Mouse (Mus musculus) heart, postnatal 25 days (tissue): ENCODE results near the gene Rps19bp1. TPM values are rescaled to one million over a fixed set of nuclear protein-coding genes. Genes with fewer than 3 reads are reported as not detected.

Source experiments
- DNase-seq: peaks from one replicate; pipeline ENCODE4 v3.0.0; 2022; ENCODE audit warnings: low spot score
- intact Hi-C: fragments of 180-260 bp; cut with DNase I; formaldehyde crosslinking; loops from one replicate; pipeline ENCODE4 v1.15.1; 2025
- total RNA-seq, 2 experiments: library from RNA; stranded (reverse); gene quantifications; 2 replicates each; pipeline ENCODE4 v1.2.3; 2021

Rps19bp1 gene
- total RNA-seq, 2 experiments from 2014 or later: 15.5 to 15.9 TPM

- intact Hi-C loops: no loop called here
- no peak for DNase-seq
Measured at GRCm38 (mm10) chr15:80258240-80259170, 5.6 kb downstream of the Rps19bp1 start.

DNA sequence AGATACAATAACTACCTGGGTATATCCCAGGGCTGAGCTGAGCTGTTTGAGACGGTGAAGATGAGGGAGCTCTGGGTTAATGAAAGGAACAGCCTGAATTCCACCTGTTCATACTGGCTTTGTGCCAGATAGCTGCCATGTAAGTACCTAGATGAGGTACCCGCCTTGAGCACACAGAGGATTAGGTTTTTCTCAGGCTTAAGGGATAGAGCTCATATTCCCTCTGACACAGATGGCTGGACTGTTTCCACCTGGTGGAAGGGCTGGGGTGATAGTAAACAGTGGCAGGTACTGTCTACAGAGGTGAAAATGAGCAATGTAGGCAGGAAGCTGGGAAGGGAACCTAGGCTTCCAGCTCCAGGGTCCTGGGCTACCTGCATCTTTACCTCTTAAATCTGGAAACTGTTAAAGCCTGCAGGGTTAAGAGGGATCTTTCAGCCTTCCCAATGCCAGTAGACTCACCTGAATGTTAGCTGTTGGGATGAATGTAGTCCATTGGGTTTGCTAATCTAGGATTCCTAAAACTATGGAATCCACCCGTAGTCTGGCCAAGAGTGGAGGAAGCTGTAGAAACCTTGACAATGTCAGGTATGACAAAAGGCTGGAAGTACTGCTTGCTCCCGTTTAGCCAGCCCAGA lies 6.4 kb downstream of the Rps19bp1 start:
- DNase-seq: no peak
- intact Hi-C loops: no loop called here

GRCm38 (mm10) chr15:80256656-80257601 lies 7.2 kb downstream of the Rps19bp1 start:
- intact Hi-C loops: no loop called here
- no peak for DNase-seq

GRCm38 (mm10) chr15:80256242-80256641 lies 7.9 kb downstream of the Rps19bp1 start:
- DNase-seq: no peak
- intact Hi-C loops: no loop called here

GRCm38 (mm10) chr15:80255646-80256121 lies 8.4 kb downstream of the Rps19bp1 start:
- intact Hi-C loops: no loop called here
- peak; percentile 74 for DNase-seq

DNA sequence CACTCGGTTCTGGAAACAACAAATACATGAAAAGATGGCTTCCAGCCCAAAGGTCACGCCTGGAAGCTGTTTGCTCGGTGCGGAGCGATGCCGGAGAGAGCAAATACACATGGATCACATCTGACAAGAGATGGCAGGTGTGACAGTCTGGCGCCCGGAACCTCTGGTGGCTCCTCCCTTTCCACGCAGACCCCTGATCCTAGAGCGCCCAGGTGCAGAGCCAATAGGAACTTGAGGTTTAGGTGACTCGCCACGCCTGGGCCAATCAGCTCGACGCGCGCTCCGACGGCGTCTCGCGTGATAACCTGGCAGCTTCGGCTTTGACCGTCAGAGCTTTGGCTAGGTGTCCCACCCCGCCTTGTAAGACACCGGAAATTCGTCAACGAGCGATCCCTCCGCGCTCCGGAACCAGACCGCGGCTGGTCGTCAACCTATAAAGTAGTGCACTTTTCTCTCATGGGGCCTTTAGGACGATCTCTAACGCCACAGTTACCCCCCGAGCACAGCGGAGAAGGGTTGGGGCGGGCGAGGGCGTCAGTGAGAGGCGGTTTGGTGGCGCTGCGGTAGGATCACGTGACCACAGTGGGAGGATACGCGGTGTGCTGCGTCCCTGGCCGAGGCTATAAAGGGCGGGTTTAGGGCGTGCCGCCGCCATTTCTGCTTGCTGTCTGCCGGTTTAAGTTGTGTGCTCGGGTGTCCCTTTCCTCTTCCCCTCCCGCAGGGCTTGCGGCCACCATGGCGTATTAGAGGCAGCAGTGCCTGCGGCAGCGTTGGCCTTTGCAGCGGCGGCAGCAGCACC lies 9.1 kb downstream of the Rps19bp1 start, which contains the start of gene Atf4:
Gene Atf4 (plus strand): TSS at position 338 of the 799 bp plus-strand sequence.
- peak; percentile 98 for DNase-seq
- intact Hi-C loops: loop anchor here (1.0 kb wide), 1 partner anchor 20 kb away; the partner anchor contains the start of gene AC140267.1

- intact Hi-C loops: loop anchor here (1.0 kb wide), 1 partner anchor 19 kb away; the partner anchor contains the start of gene AC140267.1
- no peak for DNase-seq
Measured at GRCm38 (mm10) chr15:80254207-80254606, 9.9 kb downstream of the Rps19bp1 start.

- intact Hi-C loops: no loop called here
- DNase-seq: no peak
Measured at GRCm38 (mm10) chr15:80253530-80253929, 10.6 kb downstream of the Rps19bp1 start.

GRCm38 (mm10) chr15:80250586-80250985 lies 13.5 kb downstream of the Rps19bp1 start:
- intact Hi-C loops: no loop called here
- no peak for DNase-seq

DNA sequence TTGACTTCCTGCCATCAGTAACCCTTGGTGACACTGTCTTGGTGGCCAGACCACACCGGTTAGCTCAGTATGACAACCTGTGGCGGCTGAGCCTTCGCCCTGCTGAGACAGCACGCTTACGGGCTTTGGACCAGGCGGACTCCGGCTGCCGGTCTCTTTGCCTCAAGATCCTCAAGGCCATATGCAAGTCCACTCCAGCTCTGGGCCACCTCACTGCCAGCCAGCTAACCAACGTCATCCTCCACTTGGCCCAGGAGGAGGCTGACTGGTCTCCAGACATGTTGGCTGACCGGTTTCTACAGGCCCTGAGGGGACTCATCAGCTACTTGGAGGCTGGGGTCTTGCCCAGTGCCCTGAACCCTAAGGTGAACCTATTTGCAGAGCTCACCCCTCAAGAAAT lies 14.4 kb downstream of the Rps19bp1 start:
- intact Hi-C loops: no loop called here
- no peak for DNase-seq

DNA sequence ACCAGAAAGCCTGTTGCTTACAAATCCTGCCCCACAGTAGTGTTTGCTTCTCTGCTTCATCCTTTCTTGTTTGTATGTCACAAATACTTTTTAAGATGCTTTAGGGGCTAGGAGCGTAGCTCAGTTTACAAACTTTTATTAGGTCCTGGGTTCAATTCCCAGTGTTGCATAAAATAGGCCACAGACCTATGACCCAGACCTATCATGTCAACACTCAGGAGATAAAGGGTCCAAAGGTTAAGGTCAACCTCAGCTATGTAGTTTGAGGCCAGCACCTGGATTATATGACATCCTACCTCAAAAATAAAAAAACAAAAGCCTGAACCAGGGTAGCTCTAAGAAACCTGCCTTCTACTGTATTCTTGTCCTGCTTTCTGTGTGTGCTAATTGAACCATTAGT lies 15.5 kb downstream of the Rps19bp1 start:
- DNase-seq: no peak
- intact Hi-C loops: no loop called here

DNA sequence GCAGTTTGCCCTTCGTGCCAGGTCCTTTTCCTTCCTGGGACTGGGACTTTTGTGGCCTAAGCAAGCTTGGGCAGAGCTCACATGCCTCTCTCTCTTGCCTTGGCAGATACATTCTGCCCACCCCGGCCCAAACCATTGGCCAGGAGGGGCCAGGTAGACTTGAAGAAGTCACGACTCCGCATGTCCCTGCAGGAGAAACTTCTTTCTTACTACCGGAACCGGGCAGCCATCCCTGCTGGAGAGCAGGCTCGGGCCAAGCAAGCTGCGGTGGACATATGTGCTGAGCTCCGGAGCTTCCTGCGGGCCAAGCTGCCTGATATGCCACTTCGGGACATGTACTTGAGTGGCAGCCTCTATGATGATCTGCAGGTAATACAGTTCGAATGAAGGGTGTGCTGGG lies 16.0 kb downstream of the Rps19bp1 start:
- no peak for DNase-seq
- intact Hi-C loops: no loop called here

- intact Hi-C loops: loop anchor here (1.0 kb wide), 1 partner anchor 19 kb away; no protein-coding TSS in a partner anchor
Measured at GRCm38 (mm10) chr15:80235535-80235934, 28.6 kb downstream of the Rps19bp1 start, which contains the start of gene AC140267.1. Gene AC140267.1, plus strand, starts transcription at chr15:80235835.

DNA sequence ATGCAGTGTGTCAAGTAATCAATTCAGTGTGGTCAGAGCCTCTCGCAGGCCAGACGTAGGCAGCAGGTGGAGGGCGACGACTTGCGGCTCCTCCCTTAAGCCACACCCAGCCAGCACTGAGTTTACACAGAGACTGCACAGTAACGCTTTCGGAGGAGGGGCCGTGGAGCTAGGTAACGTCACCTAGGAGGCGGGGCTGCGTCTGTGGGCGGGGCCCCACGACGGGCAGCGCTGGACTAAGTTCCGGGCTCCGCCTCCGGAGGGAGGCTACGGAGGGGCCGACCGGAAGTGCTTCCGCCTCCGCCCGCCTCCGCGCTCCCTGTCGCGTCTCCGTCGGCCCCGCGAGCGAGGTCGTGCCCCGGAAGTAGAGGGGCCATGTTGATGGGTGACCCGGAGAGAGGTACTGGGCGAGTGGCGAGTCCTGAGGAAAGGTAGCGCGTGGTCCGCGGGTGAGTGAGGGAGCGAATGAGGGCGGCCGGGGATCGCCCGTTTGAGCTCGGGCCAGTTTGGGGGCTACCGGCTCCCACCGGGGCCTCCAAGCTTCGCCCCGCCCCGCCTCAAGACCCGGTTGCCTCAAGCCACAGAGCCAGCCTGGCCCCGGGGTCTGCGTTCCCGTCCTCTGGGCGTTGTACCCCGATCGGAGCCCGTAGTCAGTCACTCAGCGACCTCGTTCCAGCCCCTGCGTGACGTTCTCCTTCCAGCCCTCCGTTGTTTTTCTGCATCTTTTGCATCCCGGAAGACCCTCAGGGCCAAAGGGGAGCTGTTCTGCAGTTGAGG lies 30.2 kb downstream of the Rps19bp1 start, which contains the start of gene Mief1:
Gene Mief1 (plus strand): TSS at position 286 of the 777 bp plus-strand sequence.
- peak; percentile 96 for DNase-seq
- intact Hi-C loops: no loop called here

More at GRCm38 (mm10) chr15:80235535-80235934, 28.6 kb downstream of the Rps19bp1 start, which contains the start of gene AC140267.1:
- no peak for DNase-seq

- no peak for DNase-seq
- intact Hi-C loops: no loop called here
Measured at GRCm38 (mm10) chr15:80233053-80233452, 31.1 kb downstream of the Rps19bp1 start.

DNA sequence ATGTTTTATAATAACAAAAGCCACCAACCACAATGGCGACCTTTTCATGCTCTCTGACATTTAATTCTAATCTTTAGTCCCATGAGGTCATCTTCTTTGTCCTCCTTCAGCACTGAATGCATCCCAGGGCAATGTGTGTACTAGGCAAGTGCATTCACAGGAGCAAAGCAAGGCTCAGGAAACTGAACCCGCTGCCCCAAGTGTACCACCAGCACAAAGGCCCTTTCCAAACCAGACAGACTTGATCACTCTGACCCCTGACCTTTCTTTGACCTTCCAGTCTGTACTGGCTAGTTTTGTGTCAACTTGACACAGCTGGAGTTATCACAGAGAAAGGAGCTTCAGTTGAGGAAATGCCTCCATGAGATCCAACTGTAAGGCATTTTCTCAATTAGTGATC lies 31.8 kb downstream of the Rps19bp1 start:
- no peak for DNase-seq
- intact Hi-C loops: no loop called here

DNA sequence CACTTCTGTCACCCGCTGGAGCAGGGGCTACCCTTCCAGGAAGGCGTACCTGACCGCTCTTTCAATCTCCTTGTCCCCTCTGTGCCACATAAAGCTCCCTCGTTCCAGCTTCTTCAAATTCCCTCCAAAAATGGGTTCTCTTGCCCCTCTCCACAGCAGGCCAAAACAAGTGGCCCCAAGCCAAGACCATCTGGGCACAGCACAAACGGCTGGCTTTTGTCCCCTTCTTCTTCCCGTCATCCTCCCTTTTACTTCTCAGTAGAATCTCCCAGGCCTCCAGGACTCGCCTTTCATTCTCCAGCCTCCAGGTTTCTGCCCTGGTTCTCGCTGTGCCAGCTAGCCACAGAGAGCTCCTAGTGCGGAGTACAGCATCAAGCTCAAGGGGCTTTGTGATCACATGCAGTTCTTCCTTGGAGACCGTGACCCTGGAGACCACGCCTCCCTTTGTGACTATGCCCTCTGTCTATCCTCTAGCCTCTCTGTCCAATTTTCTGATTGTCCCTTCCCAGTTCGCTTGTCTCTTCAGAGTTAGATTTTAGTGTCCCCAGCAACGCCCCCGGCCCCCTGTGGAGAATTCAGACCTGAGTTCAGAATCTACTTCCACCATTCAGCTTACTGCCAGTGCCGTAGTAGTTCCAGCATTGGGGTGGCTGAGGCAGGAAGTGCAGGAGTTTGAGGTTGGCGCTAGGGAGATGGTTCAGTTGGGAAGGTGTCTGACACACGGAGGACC lies 35.9 kb downstream of the Rps19bp1 start:
- no peak for DNase-seq
- intact Hi-C loops: loop anchor here (5.0 to 10.0 kb wide), 3 partner anchors 34 to 283 kb away; partner anchors contain the start of genes Rps19bp1 and Tab1
